Mouse (Mus musculus) MN1 (cell line): Measurements from ENCODE around the gene Armc2.

Experiments used
- DNase-seq: peaks from one replicate; pipeline ENCODE4 v3.0.0-alpha.2; 2016; ENCODE audit warnings: low spot score

Armc2 gene

DNA sequence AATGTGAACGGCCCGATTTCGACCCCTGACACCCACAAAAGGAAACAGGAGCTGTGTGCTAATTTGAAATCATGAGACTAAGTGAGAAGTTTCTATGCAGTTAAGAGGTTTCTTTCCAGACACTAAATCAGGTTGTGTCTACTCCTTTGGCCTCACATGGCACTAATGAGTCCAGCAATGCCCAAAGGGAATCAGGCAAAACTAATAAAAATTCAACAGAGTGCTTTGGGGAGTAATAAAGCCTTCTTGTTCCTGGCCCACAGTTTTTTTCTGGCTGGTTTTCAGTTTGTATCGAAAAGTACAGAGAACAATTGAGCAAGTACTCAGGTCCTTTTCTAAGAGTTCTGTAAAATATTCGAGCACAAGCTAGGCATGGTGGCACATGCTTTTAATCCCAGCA is 4.2 kb downstream of the Armc2 start:
- no peak for DNase-seq

DNA sequence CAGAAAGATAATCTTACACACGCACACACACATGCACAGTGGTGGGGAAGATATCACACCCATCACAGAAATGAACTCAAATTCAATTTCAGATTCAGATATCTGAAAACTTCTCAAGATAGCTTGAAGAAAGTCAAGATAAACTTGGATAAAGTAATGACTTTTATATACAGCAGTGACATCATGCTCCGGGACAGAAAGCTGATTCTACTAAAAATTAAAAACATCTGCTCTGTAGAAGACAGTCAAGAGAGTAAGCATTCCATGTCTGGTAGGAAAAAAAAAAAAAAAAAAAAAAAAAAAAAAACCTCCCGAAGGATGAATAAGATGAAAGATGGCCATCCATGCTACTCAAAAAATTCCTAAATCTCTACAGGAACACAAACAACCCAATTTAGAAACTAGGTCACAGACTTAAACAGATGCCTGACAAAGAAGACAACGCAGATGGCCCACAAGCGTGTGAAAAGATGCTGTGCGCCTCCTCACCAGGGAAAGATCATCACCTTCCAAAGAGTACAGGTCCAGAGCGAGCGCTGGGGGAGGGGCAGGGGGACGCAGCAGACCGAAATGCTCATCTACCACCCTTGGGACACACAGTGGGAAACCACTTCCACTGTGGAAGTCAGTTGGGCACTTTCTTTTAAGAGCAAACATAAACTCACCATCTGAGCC is 7.3 kb downstream of the Armc2 start:
- peak; percentile 70 for DNase-seq

DNA sequence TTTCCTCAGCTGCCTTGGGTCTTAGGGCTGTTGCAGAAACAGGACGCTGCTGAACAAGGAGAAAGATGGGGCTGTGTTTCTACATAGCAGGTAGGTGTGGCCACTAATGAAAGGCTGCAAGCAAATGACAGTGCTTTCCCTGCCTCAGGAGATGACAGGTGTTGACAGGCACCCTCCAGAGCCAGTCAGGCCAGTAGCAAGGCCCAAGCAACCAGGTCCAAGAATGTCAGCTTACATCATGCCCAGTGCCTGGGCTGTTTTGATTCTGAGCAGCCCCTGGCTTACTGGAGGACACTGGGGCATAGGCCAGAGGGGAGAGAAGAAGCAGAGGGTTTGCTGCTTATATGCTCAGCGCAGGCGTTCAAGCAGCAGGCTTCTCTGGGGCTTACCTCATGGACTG is 13.0 kb downstream of the Armc2 start:
- peak; percentile 86 for DNase-seq

DNA sequence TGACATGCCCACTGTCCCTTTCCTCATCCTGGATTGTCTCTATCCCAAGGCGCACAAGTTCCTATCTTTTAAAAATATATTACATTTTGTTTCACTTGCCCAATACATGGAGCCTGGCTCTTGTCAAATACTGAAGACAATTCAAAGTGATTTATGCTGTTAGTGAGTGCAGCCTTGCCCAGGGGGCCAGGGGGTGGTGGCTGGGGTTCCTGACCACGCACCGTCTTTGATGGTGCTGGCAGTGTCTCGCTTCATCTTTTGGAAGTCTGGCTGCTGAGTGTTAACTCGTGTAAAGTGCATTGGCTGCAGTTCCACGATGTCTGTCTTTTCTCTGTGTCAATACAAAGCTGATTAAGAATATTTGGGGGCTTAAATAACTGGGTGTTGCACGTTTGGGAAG is 13.6 kb downstream of the Armc2 start:
- DNase-seq, result peak; percentile 40

DNA sequence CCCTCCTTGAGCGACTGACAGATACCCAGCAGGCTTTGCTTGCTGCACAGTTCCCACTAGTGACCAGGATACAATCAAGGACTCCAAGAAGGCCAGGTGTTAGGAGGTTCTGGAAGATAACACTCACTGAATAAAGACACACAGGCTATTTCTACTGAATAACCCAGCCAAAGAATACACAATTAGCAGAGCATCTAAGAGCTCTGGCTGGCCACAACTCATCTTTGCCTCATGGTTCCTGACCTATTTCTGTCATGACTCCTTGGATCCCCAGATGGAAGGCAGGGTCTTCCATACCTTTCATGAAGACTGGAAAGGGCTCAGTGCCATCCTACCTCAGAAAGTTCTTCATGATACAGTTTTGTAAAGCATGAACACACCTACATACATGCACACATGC is 14.2 kb downstream of the Armc2 start:
- peak; percentile 60 for DNase-seq

DNA sequence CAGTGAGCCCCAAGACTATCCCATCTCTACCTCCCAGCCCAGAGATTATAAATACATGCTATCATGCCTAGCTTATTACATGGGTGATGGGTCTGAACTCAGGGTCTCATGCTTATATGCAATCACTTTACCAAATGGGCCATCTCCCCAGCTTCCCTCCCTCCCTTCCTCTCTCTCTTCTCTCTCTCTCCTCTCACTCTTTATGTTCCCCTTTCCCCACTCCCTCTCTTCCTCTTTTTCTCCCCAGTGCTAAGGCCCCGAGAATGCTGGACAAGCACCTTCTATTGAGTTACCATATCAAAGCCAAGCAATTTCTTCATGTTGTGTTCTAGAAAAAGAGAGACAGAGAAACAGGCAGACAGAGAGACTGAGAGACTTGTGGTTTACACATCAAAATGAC is 14.7 kb downstream of the Armc2 start:
- no peak for DNase-seq

DNA sequence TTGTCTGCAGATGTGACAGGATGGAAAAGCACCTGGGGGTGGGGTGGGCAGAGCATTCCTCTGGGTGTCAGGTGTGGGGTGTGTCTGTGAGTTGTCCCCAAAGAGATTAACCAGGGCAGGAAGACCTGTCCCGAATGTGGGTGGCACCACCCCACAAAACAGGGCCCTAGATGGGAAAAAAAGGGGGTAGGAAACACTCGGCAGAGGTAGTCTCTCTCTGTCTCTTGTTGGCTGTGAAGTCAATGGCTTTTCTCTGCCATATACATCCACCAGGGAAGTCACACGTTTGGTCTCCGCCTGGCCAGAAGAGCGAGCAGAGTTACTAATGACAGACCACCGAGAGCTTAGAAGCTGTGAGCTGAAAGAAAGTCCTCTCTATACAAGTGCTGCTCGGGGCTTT is 15.8 kb downstream of the Armc2 start:
- DNase-seq, result no peak

DNA sequence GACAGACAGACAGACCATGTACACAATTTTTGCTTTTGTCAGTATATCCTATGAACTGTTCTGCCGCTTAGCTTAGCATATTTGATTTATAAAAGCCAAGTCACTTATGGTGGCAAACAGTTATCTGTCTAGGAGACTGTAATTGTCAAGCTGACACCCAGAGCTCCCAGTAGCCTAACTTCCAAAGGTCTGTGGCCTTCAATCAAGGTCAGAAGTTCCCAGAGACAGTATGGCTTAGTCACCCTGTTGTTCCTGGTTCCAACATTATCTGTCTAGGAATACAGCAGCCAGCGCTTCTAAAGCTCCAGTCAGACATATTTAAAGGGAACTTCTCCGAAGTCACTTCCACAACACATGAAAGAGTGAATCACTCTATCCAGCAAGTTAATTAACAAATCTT is 17.0 kb downstream of the Armc2 start:
- DNase-seq, result no peak

DNA sequence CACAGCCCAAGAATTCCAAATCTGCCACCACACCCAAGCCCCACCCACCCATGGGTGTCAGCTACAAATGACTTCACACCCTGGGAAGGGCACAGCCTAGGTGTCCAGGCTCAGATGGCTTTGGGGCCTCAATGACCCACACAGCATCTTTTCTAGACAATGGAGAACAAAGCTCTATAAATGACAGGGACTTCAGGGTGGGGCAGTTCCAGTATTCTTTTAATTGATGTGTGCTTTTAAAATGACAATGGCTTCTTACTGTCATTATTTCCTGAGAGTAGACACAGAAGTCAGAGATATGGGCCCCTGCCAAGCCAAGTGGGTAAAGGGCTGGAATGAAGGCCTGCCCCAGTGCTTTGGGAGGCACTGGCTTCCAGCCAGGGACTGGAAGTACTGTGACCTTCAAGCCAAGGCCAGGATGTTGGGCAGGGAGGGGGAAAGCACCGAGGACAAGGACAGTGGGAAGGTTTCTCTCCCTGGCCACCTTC is 20.5 kb downstream of the Armc2 start:
- DNase-seq, result no peak

DNA sequence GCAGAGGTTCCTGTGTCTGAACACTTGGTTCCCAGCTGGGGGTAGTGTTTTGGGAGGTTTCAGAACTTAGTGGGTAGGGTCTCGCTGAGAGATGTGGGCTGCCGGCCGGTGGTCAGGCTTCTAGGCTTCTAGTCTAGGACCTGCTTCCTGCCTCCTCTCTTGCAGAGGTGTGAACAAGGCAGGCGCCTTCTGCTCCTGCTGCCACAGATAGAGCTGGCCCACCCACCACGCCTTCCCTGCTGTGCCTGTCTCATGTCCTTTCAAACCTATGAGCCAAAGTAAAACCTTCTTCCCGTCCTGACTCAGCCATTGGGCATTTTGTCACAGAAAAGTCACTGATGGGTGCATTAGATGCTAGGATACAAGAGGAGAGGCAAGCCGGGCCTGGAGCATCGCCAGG is 22.1 kb downstream of the Armc2 start:
- no peak for DNase-seq

DNA sequence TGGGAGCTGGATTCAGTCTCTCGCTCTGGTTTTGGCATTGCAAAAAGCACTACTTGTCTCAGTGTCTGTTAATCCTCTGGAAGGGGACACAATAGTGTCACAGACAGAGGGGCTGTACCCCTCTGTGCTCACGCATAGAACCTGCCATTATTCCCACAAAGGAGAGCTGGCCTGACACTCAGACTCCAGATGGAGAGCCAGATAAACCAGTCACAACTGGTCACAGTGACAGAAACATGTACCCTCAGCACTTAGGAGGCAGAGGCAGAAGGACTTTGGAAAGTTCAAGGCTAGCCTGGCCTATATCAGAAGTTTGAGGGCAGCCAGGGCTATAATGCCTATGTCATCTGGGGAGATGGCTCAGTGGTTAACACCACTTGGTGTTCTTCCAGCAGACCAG is 23.2 kb downstream of the Armc2 start:
- DNase-seq, result no peak

DNA sequence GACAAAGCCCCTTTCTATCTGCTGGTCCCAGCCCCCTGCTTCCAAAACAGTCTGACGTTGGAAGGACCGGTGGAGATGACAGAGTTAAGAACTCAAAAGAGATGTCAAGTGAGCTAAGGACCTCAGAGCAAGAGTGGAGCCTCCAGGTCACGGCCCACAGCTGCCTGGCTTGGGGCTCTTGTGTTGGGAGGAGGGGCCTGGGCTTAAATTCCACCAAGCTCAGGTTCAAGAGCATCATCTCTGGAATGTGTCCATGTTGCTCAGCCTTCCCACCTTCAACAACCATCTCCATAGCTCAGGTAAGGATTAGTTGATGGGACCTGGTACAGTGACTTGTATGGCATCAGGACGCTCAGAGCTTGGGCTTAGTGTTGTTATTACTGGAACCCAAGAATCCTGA is 23.7 kb downstream of the Armc2 start:
- no peak for DNase-seq

DNA sequence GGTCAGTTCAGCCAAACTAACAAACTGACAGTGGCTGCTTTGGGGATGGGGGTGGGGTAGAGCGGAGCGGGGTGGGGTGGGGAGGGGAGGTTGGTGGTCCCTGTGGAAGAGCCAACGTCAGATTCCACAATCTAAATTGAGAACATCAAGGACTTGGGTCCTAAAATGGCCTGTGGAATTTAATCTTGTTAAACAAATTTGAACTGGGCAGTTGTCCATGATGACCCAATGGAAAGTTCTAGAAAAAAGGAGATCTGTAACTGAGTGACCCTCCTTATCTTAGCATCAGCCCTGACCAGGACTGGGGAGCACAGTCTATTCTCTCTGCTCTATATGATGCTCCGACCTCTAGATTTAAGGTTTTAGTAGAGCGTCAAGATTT is 26.2 kb downstream of the Armc2 start:
- DNase-seq, result no peak

DNA sequence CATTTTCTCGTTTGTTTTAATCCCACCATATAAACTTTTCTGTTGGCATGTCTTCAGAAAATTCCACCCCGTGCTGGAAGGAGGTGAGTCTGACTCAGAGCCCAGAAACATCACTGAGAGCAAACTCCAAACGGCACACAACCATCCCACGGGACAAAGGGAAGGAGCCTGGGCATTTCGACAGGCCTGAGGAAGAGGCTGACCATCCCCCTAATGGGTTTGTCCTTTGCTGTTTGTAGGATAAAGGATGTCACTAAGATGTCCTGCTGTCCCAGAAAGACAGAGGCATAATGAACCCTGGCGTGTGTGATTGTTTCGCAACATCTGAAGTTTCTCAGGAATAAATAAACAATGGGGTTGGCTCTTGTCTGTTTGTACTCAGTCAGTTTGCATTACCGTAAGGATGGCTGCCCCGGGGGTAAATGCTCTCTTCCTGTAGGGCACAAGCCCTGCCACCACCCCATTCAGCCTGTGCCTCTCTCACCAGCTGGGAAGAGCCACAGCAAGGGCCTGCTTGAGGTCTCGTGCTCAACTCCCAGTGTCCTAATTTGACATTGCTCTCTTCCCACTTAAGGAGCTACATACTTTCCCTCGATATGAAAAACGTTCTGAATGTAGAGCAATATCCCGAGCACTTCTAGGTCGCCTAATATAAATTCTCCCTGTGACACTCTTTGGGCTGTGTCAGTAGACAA is 26.7 kb downstream of the Armc2 start:
- DNase-seq, result peak; percentile 50

DNA sequence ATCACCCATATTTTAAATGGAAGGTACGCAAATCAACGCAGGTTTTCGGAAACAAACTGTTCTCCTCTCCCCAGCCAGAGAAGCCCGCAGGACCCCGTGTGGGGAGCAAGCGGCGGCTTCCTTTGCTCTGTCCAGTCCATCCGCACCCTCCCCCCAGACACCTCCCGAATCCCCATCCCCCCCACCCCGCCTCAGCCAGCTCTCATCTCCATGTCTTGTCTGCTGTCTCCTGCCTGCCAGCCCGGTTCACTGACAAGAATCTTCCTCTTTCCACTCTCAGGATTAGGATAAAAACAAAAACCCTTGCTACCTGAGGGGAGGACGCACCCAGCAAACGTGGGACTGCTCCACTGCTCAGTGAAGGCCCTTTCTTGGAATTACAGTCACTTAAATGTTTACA is 27.3 kb downstream of the Armc2 start:
- no peak for DNase-seq

DNA sequence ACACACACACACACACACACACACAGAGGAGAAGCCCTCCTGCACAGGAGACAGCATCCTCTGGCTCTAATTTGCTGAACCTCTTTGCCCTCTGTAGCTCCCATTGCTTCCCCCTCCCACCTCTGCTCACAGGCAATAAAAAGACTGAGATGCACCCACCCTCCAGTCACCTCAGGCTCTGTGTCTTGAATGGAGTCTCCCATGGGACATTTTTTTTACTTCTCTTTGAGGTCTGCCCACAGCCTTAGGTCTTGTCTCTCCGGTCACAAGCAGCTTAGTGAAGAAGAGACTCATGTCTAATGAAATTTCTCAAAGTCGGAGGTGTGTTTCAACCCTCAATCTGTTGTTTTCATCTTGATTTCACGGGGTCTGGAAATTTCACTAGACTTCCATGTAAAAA is 29.3 kb downstream of the Armc2 start:
- DNase-seq, result no peak

DNA sequence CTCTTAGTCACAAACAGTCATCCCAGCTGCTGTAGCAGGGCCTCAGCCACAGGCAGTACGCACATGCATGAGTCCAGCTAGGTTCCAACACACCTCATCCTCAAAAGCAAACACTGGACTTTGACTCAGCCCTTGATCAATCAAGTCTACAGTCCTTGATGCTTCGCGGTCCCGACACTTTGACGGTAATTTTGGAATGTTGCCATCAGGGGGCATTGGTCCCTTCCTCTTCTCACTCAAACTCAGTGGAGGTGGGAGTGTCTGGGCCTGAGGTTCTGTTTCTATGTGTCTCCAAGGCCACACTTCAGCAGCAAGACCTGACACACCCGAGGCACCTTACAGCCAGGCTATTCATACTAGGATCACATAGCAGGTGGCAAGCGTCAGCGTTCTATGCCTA is 32.1 kb downstream of the Armc2 start:
- no peak for DNase-seq

DNA sequence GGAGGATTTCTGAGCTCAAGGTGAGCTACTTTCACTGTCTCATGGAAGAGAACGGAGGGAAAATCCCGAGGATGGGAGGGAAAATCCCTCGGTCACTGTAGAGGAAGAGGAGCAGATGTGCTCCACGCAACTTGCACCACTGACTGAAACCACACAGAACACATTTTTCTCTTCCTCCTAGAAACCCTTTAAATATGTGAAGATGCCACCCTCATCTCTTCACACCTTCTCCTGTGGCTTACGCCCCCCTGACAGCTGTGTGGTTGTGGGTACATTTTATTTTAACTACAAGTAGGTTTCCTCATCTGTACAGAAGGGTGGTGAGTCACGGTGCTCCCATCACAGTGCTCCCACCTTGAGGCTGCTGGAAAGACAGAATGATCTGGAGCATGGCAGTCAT is 34.0 kb downstream of the Armc2 start:
- no peak for DNase-seq

DNA sequence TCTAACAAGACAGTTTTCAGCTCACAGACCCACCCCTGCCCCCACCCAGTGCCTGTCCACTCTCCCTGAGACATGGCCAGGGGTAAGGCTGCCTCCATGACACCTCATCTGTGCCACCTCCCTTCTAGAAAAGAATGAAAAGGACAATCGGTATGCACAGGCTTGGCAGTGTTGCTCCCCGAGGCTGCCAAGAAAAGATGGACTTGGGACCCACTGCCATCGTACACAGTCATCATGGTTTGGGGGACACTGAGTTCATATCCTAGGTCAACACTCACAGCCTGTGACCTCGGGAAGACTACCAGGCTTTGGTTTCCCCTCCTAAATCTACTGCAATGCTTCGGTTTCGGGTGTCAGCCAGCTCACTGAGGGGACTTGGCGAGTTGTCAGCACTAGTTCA is 35.4 kb downstream of the Armc2 start:
- no peak for DNase-seq

DNA sequence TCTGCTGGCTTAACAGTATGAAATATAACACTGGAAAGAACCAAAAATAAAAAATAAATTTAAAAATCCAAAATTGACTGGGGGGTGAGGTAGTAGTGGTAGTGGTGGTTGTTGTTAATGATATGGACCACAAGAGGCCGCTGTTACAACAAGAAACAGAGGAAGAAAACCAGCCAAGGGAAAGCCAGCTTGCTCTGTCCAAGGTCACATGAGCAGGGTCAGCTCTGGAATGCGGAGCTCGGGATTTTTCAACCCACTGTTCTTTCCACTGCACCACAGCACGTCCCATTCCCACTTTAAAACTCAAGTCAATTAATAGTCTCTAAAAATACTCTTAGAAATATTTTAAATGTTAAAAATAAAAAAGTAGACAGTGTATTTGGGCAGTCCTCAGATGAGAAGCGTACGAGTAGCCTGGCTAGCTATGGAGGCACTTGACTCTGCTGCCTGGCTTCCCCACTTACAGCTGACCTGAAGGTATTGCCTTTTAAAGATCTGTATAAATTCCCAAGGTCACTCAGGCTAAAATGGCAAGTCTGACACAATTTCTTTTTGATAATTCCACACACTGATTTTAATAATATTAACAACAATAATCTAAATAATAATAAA is 37.4 kb downstream of the Armc2 start:
- peak; percentile 83 for DNase-seq

DNA sequence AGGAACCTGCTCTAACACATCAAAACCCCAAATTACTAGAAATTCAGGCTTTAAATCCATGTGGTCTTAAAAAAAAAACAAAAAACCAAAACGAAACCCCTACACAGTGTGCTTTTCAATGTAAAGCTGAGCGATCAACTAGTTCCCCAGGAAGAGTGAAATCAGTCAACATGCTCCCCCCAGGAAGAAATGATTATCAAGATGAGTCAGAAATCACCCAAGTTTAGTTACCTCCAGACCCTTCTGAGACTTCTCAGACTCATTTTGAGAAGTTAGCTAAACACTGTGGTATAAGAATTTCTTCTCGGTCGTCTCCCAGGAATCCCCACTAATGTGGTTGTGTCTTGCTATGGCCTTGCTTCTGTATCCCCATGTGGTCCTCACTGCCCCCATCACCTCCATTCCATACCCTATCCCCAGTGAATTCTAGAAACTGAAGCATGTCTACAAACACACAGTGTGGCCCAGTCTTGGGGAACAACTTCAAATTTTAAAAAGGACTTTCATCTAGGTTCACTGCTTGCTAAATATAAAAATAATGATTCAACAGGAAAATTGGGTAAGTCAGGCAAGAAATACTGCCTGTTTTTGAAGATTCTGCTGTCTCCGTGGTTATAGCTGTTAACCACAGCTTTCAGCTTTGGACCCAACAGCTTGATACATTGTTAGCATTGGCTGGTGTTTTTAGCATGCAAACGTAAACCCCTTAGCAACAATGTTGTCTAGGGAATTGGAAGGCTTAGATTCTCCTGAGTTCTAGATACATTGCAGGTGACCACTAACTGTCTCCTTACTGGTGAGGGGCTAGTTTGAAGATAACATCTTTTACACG is 39.6 kb downstream of the Armc2 start:
- DNase-seq, result no peak

DNA sequence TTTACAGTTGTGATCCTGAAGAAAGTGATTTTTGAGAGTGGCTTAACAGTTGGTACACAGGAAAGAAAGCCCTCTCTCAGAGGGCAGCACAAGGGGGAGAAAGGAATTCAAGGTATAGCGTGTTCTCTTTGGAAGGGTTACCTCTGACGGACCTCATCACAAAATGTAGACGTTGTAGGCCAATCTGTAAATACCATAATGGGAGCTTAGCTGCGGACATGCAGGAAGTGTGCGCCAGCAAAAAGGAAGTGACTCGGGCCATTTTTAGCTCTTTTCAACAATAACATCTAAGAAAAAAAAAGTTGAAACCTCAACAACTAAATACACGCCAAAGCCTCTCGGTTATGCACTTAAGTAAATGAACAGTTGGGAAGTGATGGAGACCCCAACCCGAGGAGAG is 45.6 kb downstream of the Armc2 start:
- DNase-seq, result no peak
